Mouse (Mus musculus) heart, embryonic 11.5 days (tissue): ENCODE data around the gene Zfp775. TPM values are rescaled to one million over a fixed set of nuclear protein-coding genes. Genes with fewer than 3 reads are reported as not detected.

ENCODE experiments used
- ATAC-seq: fragments of 200-750 bp; cut with Nextera tagmentation; replicated peaks from 2 replicates; pipeline ENCODE4 v1.8.0; 2017; ENCODE audit warnings: moderate library complexity; ENCODE audit not compliant: insufficient number of reproducible peaks, low FRiP score, low TSS enrichment
- H3K27ac ChIP-seq: fragments of 300-500 bp; sonication (generic); 2 replicates; pipeline ENCODE4 v1.5.1; 2014; ENCODE audit warnings: mild to moderate bottlenecking, low read depth, low read length
- H3K27me3 ChIP-seq: fragments of 300-500 bp; sonication (generic); 2 replicates; pipeline ENCODE4 v1.6.1; 2014; ENCODE audit warnings: mild to moderate bottlenecking, low read length, mixed read lengths; ENCODE audit not compliant: control insufficient read depth, insufficient read depth
- H3K36me3 ChIP-seq: fragments of 300-500 bp; sonication (generic); 2 replicates; pipeline ENCODE4 v1.6.1; 2014; ENCODE audit warnings: mild to moderate bottlenecking, low read length, moderate library complexity, mixed read lengths; ENCODE audit not compliant: control insufficient read depth, insufficient read depth
- H3K4me1 ChIP-seq: fragments of 300-500 bp; sonication (generic); 2 replicates; pipeline ENCODE4 v1.6.1; 2014; ENCODE audit warnings: low read length; ENCODE audit not compliant: control insufficient read depth, insufficient read depth
- H3K4me2 ChIP-seq: fragments of 300-500 bp; sonication (generic); 2 replicates; pipeline ENCODE4 v1.6.1; 2014; ENCODE audit warnings: mild to moderate bottlenecking, moderate library complexity
- H3K4me3 ChIP-seq: fragments of 300-500 bp; sonication (generic); 2 replicates; pipeline ENCODE4 v1.5.1; 2014; ENCODE audit warnings: low read depth, low read length
- H3K9ac ChIP-seq: fragments of 300-500 bp; sonication (generic); 2 replicates; pipeline ENCODE4 v1.6.1; 2014; ENCODE audit warnings: mild to moderate bottlenecking, low read depth, low read length, moderate library complexity
- H3K9me3 ChIP-seq: fragments of 300-500 bp; sonication (generic); replicated peaks from 2 replicates; pipeline ENCODE4 v1.6.1; 2016; ENCODE audit warnings: low read length; ENCODE audit not compliant: control insufficient read depth
- WGBS: fragments of 180-500 bp; shearing (Covaris S2); extraction: QIAGEN DNeasy Blood & Tissue Kit; methylation state at CpG from one replicate; pipeline ENCODE4 v1.1.7; 2014; ENCODE audit not compliant: insufficient replicate concordance; 5-methylcytosine and 5-hydroxymethylcytosine counted together
- polyA plus RNA-seq: library from polyadenylated mRNA; unstranded; fragments of >200 nt; fragmentation: Nextera tagmentation; extraction: Ambion mirVana; gene quantifications from 2 replicates; pipeline ENCODE4 v1.2.1, GENCODE M21; 2014

The Zfp775 gene
- polyA plus RNA-seq, 1 experiment from 2014 or later: 5.8 TPM

GRCm38 (mm10) chr6:48665471-48665870, 63.6 kb downstream of the Zfp775 start:
- Histone ChIP-seq H3K9ac (no peak overlapping the region), H3K27ac (no peak overlapping the region), H3K27me3 (no peaks in the 10 kb centered on the region), H3K36me3 (no peaks in the 10 kb centered on the region), H3K9me3 (no peaks in the 10 kb centered on the region), H3K4me2 (no peak overlapping the region), H3K4me3 (no peak overlapping the region), H3K4me1 (no peaks in the 10 kb centered on the region)
- ATAC-seq: no peak
- 81% methylated on average over 9 of the region's 9 CpGs for WGBS

- WGBS: 56% methylated on average over 7 of the region's 7 CpGs
- no peaks in the 10 kb centered on the region for H3K9me3 ChIP-seq
- H3K4me3 ChIP-seq: no peak overlapping the region
- no peaks in the 10 kb centered on the region for H3K4me1 ChIP-seq
- H3K9ac ChIP-seq: no peak overlapping the region
- no peaks in the 10 kb centered on the region for H3K36me3 ChIP-seq
- H3K27me3 ChIP-seq: no peaks in the 10 kb centered on the region
- H3K27ac ChIP-seq: no peak overlapping the region
- no peak overlapping the region for H3K4me2 ChIP-seq
- no peak for ATAC-seq
Measured at GRCm38 (mm10) chr6:48666159-48666586, 64.3 kb downstream of the Zfp775 start.

GRCm38 (mm10) chr6:48668022-48668421, 66.2 kb downstream of the Zfp775 start:
- Histone ChIP-seq H3K27ac (no peak overlapping the region), H3K4me1 (no peaks in the 10 kb centered on the region), H3K27me3 (no peaks in the 10 kb centered on the region), H3K9me3 (no peaks in the 10 kb centered on the region), H3K4me3 (no peak overlapping the region), H3K36me3 (no peaks in the 10 kb centered on the region), H3K4me2 (no peak overlapping the region), H3K9ac (no peak overlapping the region)
- no peak for ATAC-seq

- Histone ChIP-seq H3K36me3 (no peaks in the 10 kb centered on the region), H3K4me2 (no peak overlapping the region), H3K9ac (no peak overlapping the region), H3K4me1 (no peaks in the 10 kb centered on the region), H3K4me3 (no peak overlapping the region), H3K27ac (no peak overlapping the region), H3K9me3 (no peaks in the 10 kb centered on the region), H3K27me3 (no peaks in the 10 kb centered on the region)
- ATAC-seq: no peak
- WGBS: 61% methylated on average over 2 of the region's 2 CpGs
Measured at GRCm38 (mm10) chr6:48669446-48669969, 67.6 kb downstream of the Zfp775 start.

Other genes with a start within 250 kb of the Zfp775 start
- 14.7 and 15.4 TPM in 2 replicates for gene Krba1, start 206.5 kb upstream of the Zfp775 start, polyA plus RNA-seq
- gene Zfp467, start 156.2 kb upstream of the Zfp775 start, polyA plus RNA-seq: 17.3 and 17.8 TPM in 2 replicates
- 0.41 and 0.54 TPM in 2 replicates for gene Sspo, start 153.8 kb upstream of the Zfp775 start, polyA plus RNA-seq
- gene Atp6v0e2, start 64.4 kb upstream of the Zfp775 start, polyA plus RNA-seq: 19.8 and 24.1 TPM in 2 replicates
- gene Lrrc61, start 47.3 kb upstream of the Zfp775 start, polyA plus RNA-seq: 6.6 and 9.6 TPM in 2 replicates
- 16.4 and 18.3 TPM in 2 replicates for gene Rarres2, start 29.3 kb upstream of the Zfp775 start, polyA plus RNA-seq
- 0.77 and 1.3 TPM in 2 replicates for gene Gm45021, start 12.5 kb upstream of the Zfp775 start, polyA plus RNA-seq
- gene Repin1, start 8.2 kb upstream of the Zfp775 start, polyA plus RNA-seq: 22.0 and 26.5 TPM in 2 replicates
- not detected in 2 replicates for gene Gm44965, start 8.1 kb upstream of the Zfp775 start, polyA plus RNA-seq
- gene AI854703, start 24.7 kb downstream of the Zfp775 start, polyA plus RNA-seq: 0.66 and 0.83 TPM in 2 replicates
- gene Gimap8, start 45.2 kb downstream of the Zfp775 start, polyA plus RNA-seq: 0.26 and 0.68 TPM in 2 replicates
- gene Gimap9, start 74.1 kb downstream of the Zfp775 start, polyA plus RNA-seq: 8.8 and 10.6 TPM in 2 replicates
- gene Gimap4, start 82.5 kb downstream of the Zfp775 start, polyA plus RNA-seq: 8.6 and 10.0 TPM in 2 replicates
- gene Gimap6, start 106.2 kb downstream of the Zfp775 start, polyA plus RNA-seq: 30.5 and 30.6 TPM in 2 replicates
- gene Gm28053, start 116.5 kb downstream of the Zfp775 start, polyA plus RNA-seq: 2.6 and 4.8 TPM in 2 replicates
- gene Gimap7, start 116.6 kb downstream of the Zfp775 start, polyA plus RNA-seq: not detected in 2 replicates
- gene Gimap1, start 137.0 kb downstream of the Zfp775 start, polyA plus RNA-seq: 17.6 and 22.5 TPM in 2 replicates
- 5.3 and 5.9 TPM in 2 replicates for gene Gimap5, start 144.1 kb downstream of the Zfp775 start, polyA plus RNA-seq
- gene Gimap3, start 168.8 kb downstream of the Zfp775 start, polyA plus RNA-seq: not detected in 2 replicates
- 104 and 108 TPM in 2 replicates for gene Tmem176a, start 238.9 kb downstream of the Zfp775 start, polyA plus RNA-seq
- 219 and 237 TPM in 2 replicates for gene Tmem176b, start 239.4 kb downstream of the Zfp775 start, polyA plus RNA-seq